Mouse (Mus musculus) Muller cell, postnatal 12 days (primary cell): ENCODE results near the gene Slc25a51.

ENCODE experiments used
- DNase-seq: peaks from one replicate; pipeline ENCODE4 v3.0.0-alpha.2; 2015; ENCODE audit errors: inconsistent ontology term

Gene Slc25a51

DNA sequence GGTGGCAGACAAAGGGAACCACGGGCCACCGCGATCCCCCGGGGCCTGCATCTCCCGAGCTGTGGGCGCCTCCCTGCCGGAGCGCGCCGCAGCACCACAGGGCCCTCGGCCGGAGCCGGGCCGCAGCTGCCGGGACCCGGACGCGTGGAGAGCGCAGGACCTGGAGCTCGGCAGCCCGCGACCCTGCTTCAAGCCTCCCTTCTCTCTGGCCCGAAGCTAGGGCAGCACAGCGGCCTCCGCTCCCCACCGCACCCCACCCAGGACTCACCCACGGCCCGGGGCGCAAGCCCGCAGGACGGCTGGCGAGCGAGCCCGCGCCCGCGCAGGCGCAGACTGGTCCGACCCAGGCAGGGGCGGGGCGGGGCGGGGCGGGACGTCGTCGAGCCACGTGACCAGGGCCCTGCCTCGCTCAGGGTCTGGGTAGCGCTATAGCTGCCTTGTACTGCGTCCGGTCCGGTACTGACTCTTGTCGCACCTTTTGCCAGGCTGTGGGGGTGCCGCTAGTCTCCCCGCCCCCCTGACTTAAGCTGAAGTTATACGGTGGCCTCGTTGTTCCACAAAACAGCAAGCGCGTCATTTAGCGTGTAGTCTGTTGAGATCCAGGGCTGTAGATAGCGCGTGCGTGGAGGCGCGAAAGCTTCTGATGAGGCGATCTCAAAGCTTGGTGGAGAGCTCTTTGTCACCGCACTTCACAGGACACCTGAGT is at the start of gene Slc25a51:
Slc25a51 (minus strand) TSS at position 340 of the 706 bp plus-strand sequence.
- DNase-seq: peak; percentile 94

DNA sequence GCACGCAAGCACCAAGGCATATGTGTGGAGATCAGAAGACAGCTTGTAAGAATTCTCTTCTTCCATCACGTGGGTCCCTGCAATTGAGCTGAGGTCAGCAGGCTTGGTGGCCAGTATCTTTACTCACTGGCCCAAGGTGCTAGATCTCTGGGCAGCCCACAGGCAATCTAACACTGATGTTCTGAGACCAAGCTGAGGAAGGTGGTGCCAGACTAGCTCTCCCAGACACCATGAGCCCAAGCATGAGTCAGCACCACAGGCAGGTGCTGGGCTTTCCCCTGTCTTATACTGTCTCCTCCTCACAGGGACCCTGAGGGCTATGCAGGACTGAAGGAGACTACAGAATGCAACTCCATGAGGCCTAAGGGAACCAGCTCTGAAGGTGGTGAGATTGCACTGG is 49.0 kb upstream of the Slc25a51 start:
- DNase-seq: no peak

DNA sequence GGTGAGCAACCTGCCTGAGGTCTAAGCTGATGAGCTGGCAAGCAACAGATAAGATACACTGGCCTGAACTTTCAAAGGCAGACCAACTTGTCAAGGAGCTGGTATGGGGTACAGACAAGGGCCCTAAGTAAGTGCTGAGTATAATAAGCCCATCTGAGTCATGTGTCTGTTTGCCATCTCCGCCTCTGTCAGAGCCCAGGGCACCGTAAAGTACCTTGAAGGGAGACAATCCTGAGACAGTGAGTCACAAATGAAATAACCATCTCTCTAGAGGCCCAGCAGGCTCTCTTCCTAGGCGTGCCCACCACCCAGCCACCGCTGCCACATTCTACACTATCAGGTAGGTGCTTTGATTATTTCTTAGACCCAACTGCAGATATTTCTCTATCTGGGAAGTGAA is 46.4 kb upstream of the Slc25a51 start:
- DNase-seq: no peak

DNA sequence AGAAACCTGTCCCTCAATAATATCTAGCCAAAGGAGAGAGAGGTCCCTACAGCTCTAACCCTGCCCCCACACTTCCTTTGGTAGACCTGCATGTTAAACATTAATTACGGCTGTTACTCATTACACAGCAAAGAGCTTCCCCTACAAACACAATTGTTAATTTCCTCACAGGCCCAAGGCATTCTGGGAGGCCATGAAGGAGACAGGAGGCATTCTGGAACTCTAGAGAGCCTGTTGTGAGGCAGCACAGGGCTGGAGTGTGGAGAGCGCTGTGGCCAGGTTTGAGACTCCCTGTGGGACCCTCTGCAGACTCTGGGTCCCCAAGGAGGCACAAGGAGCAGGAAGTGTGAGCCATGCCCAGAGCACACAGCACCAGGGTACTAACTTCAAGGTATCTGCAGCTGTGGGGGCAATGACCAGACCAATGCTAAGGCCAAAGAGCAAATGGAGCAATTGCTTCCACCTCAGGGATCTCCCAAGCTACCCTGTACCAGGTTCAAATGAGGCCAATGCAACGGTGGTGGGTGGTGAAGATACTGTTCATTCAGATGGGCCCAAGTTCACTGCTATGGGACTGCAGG is 44.8 kb upstream of the Slc25a51 start:
- no peak for DNase-seq

DNA sequence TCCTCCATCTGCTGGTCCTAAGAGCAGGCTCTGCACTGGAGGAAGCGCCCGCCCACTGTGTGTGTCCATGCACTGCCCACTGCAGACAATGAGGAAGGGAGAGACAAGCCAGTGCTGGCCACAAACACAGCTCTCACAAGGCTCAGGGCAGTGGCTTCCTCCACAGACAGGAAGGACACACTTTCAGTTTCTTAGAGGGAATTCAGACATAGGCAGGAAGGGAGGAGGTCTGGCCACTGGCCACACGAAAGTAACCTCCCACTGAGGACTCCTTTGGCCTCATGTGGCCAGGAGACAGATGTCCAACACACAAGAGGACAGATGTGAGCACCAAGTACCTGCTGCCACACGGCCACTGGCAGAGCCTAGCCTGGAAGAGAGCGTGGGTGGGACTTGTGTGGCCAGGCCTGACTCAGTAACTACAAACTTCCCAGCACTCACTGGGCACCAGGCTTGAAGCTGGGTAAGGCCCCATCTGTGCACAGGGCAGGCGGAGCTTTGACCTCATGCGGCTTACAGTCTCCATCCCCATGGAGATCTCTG is 44.1 kb upstream of the Slc25a51 start:
- no peak for DNase-seq

DNA sequence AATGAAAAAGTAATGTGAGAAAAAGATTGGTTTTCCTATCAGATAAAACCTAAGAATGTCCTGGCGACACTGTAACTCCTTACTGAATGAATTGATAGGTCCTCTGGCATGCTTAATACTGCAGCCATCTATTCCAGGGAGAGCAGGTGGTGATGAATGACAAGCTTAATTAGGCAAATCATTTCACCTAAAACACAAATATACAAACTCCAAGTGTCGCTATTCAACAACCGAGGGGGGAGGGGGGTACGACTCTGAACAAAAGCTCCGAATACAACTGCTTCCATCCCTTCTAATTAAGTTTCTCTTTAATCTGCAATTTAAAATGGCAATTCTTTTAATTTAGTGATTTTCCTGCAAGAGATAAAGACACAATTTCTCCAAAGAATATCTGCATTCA is 40.4 kb upstream of the Slc25a51 start:
- no peak for DNase-seq

DNA sequence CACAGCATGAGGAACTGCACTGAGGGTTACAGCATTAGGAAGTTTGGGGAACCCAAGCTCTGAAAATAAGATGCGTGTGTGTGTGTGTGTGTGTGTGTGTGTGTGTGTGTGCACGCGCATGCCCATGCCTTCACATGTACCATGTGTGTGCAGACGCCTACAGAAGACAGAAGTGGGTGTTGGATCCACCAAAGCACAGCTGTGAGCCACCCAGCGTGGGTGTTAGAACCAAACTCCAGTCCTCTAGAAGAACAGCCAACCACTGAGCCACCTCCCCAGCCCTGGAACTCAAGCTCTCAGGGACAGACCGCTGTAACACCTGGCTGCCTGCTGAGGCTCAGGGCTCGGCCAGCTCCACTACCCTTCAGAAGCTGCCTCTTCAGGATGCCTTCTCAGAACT is 39.9 kb upstream of the Slc25a51 start:
- DNase-seq: no peak

DNA sequence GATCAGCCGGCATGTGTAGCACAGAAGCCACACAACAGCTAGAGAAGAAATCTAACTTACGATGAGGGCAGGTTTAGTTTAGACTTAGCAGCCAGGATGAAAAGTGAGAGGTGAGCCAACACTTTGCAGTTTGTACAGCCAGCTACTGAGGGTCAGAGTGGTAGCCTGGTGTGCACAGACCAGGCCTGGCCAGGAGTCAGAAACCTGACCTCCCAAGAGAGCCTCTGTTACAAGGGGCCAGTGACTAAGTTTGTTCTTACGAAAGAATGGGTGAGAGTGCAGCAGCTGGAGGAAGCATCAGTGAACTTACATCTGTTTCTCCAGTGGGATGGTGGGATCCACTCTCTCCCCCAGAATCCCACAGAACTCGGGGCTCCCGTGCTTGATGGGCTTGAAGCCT is 38.6 kb upstream of the Slc25a51 start:
- no peak for DNase-seq

DNA sequence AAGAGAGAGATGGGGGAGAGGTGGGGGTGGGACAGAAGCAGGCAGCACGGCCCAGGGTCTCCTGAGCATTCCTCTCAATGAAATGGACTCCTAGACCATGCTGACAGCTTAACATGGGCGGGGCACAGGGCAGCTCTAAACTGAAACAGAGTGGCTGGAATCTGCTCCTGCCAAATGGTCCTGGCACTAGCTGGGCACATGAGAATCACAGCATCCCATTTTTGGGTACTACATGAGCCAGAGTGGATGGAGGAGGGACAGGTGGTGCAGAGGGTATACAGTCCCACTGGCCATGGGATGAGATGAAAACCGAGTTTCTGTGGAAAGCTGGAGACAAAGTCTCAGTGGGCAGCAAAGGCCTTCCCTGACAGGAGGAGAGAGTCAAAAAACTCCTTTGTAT is 36.7 kb upstream of the Slc25a51 start:
- DNase-seq: no peak

DNA sequence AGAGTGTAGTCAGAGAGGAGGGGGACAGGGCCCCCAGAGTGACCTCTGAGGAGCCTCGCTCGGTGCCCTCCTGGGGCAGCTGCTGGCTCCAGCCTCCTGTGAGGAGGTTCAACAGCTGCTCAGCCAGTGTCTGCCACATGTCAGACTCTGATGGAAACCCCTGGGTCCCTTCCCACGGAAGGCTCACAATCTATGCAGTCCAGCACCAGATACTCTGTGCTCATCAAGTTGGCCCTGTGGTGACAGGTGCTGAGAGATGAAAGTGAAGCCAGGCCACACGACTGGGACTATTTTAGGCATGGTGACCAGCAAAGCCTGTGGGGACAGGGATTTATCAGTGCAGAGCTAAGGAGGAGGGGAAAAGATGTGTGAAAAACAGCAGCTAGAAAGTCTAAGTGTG is 36.2 kb upstream of the Slc25a51 start:
- no peak for DNase-seq

DNA sequence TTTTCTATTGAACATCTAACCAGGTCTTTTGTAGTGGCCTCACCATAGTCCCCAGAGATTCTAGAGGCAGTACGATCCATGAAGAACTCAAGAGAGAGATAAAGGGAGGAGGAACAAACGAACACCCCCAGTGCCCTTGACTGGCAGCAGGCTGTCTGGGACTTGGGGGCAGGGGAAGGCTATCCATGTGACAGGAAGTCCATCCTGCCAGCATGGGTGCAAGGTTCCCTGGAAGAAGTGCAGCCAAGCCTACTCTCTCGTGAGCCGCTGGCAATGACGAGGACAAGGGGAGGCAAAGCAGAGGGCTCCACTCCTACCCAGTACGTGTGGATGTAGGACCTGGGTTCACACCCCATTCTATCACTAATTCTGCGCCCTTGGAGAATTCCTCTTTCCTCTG is 35.1 kb upstream of the Slc25a51 start:
- no peak for DNase-seq

DNA sequence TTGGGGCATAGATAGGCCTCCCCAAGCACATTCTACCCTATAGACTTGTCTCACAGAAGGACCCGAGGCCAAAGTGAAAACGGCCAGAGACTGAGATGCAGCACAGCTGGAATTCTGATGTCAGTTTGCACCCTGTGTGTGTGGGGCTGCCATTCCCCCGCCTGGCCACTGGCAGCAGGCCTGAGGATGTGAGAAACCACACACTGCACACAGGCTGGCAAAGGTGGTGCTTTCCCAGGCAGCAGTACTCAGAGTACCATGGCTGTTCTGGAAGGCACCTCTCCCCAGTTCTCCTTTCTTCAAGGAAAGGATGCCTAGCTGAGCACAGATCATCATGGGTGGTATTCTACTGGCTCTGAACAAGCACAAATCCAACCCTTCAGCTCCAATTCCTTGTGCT is 33.7 kb upstream of the Slc25a51 start:
- no peak for DNase-seq

DNA sequence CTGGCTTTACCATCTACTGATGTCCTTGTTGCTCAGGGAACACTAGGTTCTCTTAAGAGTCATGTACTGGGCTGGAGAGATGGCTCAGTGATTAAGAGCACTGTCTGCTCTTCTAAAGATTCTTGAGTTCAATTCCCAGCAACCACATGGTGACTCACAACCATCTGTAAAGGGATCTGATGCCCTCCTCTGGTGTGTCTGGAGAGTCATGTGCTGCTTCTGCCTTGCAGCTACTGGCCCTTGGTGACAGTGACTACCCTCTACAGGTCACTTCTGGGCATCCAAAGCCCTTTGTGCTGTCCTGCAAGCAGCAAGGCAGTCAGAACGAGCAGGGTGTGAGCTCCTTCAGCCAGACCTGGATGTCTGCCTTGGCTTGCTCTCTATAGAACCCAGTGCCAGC is 33.2 kb upstream of the Slc25a51 start:
- no peak for DNase-seq

DNA sequence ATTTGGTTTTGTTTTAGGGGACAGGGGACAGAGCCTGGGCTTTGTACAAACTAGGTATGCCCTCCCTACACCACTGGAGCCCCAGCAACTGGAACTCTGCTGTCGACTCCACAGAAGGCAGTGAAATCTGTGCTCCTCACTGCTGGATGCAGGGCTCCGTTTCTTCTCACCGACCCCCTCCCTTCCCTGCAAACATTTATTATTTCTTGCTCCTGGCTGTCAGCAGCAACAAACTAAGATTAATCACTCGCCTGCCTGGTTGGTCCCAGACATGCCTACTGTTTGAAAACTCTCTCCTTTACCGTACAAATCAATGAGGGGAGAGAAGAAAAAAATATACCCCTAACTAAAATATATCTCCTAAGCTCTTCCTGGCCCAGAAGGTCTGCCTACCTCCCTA is 30.7 kb upstream of the Slc25a51 start:
- DNase-seq: no peak

DNA sequence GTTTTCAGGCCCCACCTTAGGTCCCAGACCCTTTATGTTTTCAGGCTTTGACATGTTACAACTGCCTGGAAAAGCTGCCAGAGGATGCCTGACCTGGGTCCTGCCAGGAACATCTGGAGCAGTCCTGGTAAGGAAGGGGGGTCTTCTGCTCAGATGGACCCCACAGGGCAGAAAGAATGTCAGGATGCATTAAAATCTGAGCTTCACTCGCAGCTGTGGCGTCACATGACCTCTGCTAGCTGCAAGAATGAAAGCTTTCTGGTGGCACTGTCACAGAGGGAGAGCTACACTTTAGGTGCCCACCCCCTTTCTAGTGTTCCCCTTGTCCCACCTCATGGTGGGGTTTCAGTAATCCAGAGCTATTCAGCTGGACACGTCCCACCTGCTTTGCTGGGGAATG is 28.4 kb upstream of the Slc25a51 start:
- no peak for DNase-seq

DNA sequence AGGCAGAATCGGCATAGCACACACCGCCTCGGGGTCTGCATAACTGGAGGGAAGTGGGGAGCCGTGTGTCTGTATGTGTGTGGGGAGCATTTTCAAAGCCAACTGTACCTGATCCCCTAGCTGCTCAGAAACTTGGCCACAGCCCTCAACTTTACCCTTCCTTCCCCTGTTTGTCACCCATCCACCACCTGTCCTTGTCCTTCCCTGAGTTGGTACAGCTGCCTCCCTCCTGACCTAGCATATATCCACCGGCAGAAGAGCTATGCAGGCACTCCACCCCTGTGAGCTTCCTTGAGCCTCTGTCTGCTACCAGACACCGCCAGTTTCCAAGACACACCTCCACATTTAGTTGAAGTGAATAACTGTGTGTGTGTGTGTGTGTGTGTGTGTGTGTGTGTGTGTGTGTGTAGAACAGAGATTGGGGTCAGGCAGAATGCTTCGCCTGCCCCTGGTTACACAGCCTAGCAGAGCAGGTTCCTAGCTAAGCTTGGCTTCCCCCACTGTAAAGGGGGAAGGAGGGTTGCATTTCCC is 27.9 kb upstream of the Slc25a51 start:
- DNase-seq: no peak

DNA sequence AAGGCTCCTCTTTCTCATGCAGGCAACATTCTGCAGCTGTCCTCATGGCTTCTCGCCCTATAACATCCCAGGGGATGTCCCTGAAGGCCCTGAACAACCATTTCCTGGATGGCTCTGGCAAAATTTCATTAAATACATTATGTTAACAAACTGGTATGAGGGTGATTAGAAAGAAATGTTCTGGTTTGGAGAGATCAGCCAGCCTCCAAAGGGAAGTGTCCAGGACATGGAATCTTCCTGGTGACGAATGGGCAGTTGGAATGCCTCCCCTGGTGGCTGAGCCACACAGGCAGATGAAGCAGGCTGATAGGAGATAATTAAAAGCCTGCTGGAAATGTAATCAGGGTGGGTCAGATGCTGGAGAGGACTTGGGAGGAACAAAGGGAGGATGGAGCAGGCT is 27.3 kb upstream of the Slc25a51 start:
- peak; percentile 41 for DNase-seq

DNA sequence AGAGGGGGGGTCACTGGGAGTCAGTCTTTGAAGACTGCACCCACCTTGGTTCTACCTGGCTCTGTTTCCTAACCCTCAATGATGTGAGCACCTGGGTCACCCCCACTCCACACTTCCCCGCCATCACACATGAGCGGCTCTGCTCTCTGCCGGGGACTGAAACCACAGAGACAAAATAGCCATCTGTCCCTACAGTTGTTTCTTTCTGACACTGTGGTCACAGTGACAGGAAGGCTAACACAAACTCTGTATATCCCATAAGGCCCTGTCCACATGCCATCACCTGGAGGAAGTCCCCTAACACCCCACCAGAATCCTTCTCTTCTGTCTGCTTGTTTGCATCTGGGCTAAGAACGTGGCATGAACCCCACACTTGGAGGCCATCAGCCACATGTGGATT is 26.1 kb upstream of the Slc25a51 start:
- DNase-seq: no peak

DNA sequence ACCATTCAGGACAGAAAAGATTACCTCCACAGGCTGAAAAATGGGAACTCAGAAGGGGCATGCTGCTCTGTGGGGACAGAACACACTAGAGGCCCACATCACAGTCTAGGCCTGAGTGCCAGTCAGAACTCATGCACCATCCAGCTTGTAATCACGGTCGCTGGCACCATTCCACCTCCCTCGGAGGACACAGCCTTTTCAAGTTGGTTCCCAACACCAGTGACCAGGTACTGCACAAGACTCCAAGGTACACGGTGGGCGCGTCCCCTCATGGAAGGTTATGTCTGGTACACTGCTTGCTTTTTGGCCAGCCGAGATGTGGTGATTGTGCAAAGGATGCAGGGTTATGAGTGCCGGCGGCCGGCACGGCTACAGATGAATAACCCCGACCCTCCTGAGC is 25.5 kb upstream of the Slc25a51 start:
- no peak for DNase-seq

DNA sequence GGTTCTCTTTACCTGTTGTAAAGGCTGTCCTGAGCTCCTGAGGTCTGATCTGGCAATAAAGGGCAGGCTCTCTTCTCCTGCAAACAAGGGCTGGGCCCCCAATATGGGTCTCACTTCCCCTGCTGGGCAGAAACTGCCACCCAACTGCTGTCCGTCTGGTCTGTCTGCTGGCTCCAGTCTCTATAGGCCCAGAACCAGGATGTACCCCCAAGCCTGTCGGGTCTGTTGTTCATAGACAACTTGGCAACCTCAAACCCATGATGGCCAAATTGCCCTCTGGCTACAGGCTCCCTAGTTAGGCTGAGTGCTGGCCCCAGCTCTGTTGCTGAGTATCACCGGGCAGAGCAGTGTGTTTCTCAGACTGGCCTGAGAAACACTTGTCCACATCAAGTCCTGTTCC is 23.2 kb upstream of the Slc25a51 start:
- no peak for DNase-seq

DNA sequence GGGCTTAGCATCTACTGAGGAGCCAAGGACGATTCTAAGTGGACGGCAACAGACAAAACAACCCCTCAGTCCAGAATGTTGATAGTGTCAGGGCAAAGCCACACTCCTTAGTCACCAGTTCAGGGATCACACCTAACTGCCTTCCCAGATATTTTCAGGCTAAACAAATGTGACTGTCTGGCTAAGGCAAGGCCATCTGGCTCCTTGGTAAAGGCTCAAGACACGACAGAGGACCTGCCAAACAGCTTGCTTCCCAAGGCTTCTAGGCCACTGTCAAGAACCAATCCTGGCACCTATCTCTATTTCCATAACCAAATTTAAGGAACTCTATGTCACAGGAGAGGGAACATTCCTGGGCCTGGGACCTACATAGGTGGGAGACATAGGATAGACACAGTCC is 22.8 kb upstream of the Slc25a51 start:
- DNase-seq: no peak

DNA sequence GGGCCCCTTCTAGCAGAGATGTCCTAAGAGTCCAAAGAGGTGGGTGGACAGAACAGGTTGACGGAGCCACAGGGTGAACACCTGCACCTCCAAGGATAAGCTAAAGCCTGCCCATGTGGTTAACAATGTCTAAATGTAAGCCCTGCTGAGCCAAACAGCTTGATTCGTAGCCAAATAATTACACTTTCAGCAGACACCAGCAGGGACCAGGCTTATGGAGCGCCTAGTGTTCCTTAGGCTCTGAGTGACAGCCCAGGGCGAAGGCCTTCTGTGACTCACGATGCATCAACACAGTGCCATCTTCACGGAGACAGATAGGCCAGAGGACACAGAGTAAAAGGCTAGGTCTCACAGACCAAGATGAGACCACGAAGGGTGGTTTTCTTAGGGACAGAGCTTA is 20.9 kb upstream of the Slc25a51 start:
- DNase-seq: no peak

DNA sequence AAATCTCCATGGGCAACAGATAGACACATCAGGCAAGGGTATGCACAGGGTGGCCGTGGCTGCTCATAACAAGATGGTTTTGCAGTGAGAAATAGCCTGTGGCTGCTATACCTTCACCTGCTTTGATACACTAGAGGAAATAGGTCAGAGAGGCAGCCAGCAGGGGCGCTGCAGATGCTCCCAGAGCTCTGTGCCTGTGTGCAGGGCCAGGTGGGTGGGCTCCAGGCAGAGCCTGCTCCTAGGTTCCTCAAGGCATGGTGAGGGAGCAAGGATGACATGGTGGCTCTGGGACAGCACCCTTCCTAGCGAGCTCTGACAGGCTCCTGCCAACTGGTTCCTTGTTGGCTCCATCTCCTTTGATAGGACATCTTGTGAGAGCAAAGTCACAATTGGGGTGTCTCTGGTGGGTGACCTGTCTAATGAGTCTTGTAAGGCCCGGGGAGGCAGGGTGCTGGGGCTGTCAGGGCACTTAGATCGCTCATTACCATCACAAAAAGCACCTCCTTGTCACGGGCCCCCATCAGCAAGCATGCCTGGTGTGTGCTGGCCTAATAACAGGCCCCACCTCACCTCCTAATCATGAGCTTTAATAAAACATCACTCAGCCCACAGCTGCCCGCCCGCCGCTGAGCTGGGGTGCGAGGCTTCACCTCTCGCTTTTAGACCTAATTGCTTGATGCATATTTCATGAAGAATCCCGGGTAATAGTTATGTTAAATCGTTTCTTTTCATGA is 18.3 kb upstream of the Slc25a51 start:
- no peak for DNase-seq
